Mouse (Mus musculus) myocyte (in vitro differentiated cells): ENCODE data around the gene Errfi1. TPM values are rescaled to one million over a fixed set of nuclear protein-coding genes. Genes with fewer than 3 reads are reported as not detected.

Experiments used
- H3K27me3 ChIP-seq: one replicate; pipeline ENCODE4 v1.6.1; 2011; ENCODE audit not compliant: control insufficient read depth, insufficient read depth, insufficient read length
- H3K36me3 ChIP-seq: one replicate; pipeline ENCODE4 v1.6.1; 2011; ENCODE audit not compliant: control insufficient read depth, insufficient read depth
- H3K4me2 ChIP-seq: one replicate; pipeline ENCODE4 v1.6.1; 2011; ENCODE audit warnings: low read depth, control low read depth
- H3K4me3 ChIP-seq: one replicate; pipeline ENCODE4 v1.5.1; 2011; ENCODE audit warnings: mild to moderate bottlenecking, control low read depth, moderate library complexity
- H3K79me2 ChIP-seq: one replicate; pipeline ENCODE4 v1.6.1; 2011; ENCODE audit not compliant: control insufficient read depth, insufficient read depth
- H3ac ChIP-seq: one replicate; pipeline ENCODE4 v1.6.1; 2011; ENCODE audit not compliant: control insufficient read depth, insufficient read length
- CEBPB ChIP-seq: IDR thresholded peaks from 2 replicates; pipeline ENCODE4 v1.6.1; 2011; ENCODE audit warnings: mild to moderate bottlenecking, moderate library complexity; ENCODE audit not compliant: poor library complexity, insufficient read depth, severe bottlenecking
- E2F4 ChIP-seq: IDR thresholded peaks from one replicate; pipeline ENCODE4 v1.6.1; 2011; ENCODE audit warnings: mild to moderate bottlenecking, control low read depth, moderate library complexity; ENCODE audit not compliant: insufficient read depth
- MAX ChIP-seq: IDR thresholded peaks from one replicate; pipeline ENCODE4 v1.6.1; 2011; ENCODE audit warnings: low read depth, mild to moderate bottlenecking, control low read depth
- MYOD1 ChIP-seq, 3 experiments: IDR thresholded peaks; one replicate each; pipeline ENCODE4 v1.6.1; 2011; ENCODE audit warnings: control low read depth in 2 of 3, low read depth in 2 of 3, mild to moderate bottlenecking in 2 of 3, moderate library complexity in 1 of 3; ENCODE audit not compliant: insufficient read length in 2 of 3, control insufficient read depth in 1 of 3
- MYOG ChIP-seq, 3 experiments: IDR thresholded peaks; one replicate each; pipeline ENCODE4 v1.6.1; 2011; ENCODE audit warnings: control low read depth in 2 of 3, low read depth in 2 of 3, mild to moderate bottlenecking in 2 of 3; ENCODE audit not compliant: insufficient read length in 2 of 3, control insufficient read depth in 1 of 3, insufficient read depth in 1 of 3
- POLR2A ChIP-seq: IDR thresholded peaks from one replicate; pipeline ENCODE4 v1.6.1; 2011; ENCODE audit warnings: low read depth, mild to moderate bottlenecking, control low read depth, moderate library complexity; ENCODE audit not compliant: insufficient read length
- POLR2AphosphoS2 ChIP-seq: IDR thresholded peaks from one replicate; pipeline ENCODE4 v1.6.1; 2011; ENCODE audit warnings: low read depth, control low read depth; ENCODE audit not compliant: insufficient read length
- REST ChIP-seq: IDR thresholded peaks from one replicate; pipeline ENCODE4 v1.6.1; 2011; ENCODE audit warnings: mild to moderate bottlenecking, control low read depth, moderate library complexity; ENCODE audit not compliant: insufficient read depth, insufficient read length
- SRF ChIP-seq: IDR thresholded peaks from one replicate; pipeline ENCODE4 v1.6.1; 2011; ENCODE audit warnings: low read depth; ENCODE audit not compliant: control insufficient read depth, insufficient read length
- TCF12 ChIP-seq: IDR thresholded peaks from one replicate; pipeline ENCODE4 v1.6.1; 2011; ENCODE audit warnings: mild to moderate bottlenecking, control low read depth; ENCODE audit not compliant: poor library complexity, insufficient read depth, severe bottlenecking
- TCF3 ChIP-seq: IDR thresholded peaks from one replicate; pipeline ENCODE4 v1.6.1; 2011; ENCODE audit warnings: low read depth, control low read depth; ENCODE audit not compliant: insufficient read length
- USF1 ChIP-seq: IDR thresholded peaks from one replicate; pipeline ENCODE4 v1.6.1; 2011; ENCODE audit warnings: low read depth, mild to moderate bottlenecking, control low read depth, moderate library complexity
- polyA plus RNA-seq: library from polyadenylated mRNA; unstranded; fragments of >200 nt; fragmentation: generic; extraction: Trizol; gene quantifications from one replicate; pipeline ENCODE4 v1.2.1, GENCODE M21; 2012; ENCODE audit warnings: missing spikeins

Errfi1 gene
- polyA plus RNA-seq, 1 experiment, result 18.9 TPM

GRCm38 (mm10) chr4:150898716-150899365, 45.1 kb downstream of the Errfi1 start:
- Histone ChIP-seq H3K79me2 (no peaks in the 10 kb centered on the region), H3ac (no peak overlapping the region), H3K27me3 (no peaks in the 10 kb centered on the region), H3K4me3 (no peak overlapping the region), H3K36me3 (peaks cover 4% of the 10 kb centered on the region), H3K4me2 (no peak overlapping the region)
- TF ChIP-seq POLR2AphosphoS2 (no peak), MAX (no peak), POLR2A (no peak), SRF (no peak), MYOD1 (IDR thresholded peaks at IDR 0.05; ENCODE audit: control insufficient read depth in 1 of 3, insufficient read length in 2 of 3, low read depth in 2 of 3) (no peak), TCF3 (no peak), USF1 (no peak), TCF12 (no peak), CEBPB (no peak), MYOG (IDR thresholded peaks at IDR 0.05; ENCODE audit: control insufficient read depth in 1 of 3, insufficient read depth in 1 of 3, insufficient read length in 2 of 3, low read depth in 2 of 3) (no peak), E2F4 (no peak), REST (no peak)

GRCm38 (mm10) chr4:150900486-150900885, 46.8 kb downstream of the Errfi1 start:
- no peak overlapping the region for H3ac ChIP-seq
- H3K27me3 ChIP-seq, result no peaks in the 10 kb centered on the region
- no peak overlapping the region for H3K4me3 ChIP-seq
- H3K4me2 ChIP-seq, result no peak overlapping the region
- H3K36me3 ChIP-seq, result peaks cover 4% of the 10 kb centered on the region
- TF ChIP-seq POLR2A (no peak), E2F4 (no peak), TCF12 (no peak), TCF3 (no peak), POLR2AphosphoS2 (no peak), SRF (no peak), MAX (no peak), USF1 (no peak), MYOD1 (IDR thresholded peaks at IDR 0.05; ENCODE audit: control insufficient read depth in 1 of 3, insufficient read length in 2 of 3, low read depth in 2 of 3) (no peak), REST (no peak), CEBPB (no peak), MYOG (IDR thresholded peaks at IDR 0.05; ENCODE audit: control insufficient read depth in 1 of 3, insufficient read depth in 1 of 3, insufficient read length in 2 of 3, low read depth in 2 of 3) (no peak)
- H3K79me2 ChIP-seq, result no peaks in the 10 kb centered on the region

GRCm38 (mm10) chr4:150901651-150902050, 47.9 kb downstream of the Errfi1 start:
- no peaks in the 10 kb centered on the region for H3K27me3 ChIP-seq
- no peak overlapping the region for H3ac ChIP-seq
- no peak overlapping the region for H3K4me2 ChIP-seq
- TF ChIP-seq SRF, result no peak
- TF ChIP-seq POLR2AphosphoS2, result no peak
- no peak for TF ChIP-seq USF1
- TF ChIP-seq CEBPB, result no peak
- no peak for TF ChIP-seq POLR2A
- no peak for TF ChIP-seq TCF12
- no peak for TF ChIP-seq MYOD1 (IDR thresholded peaks at IDR 0.05; ENCODE audit: control insufficient read depth in 1 of 3, insufficient read length in 2 of 3, low read depth in 2 of 3)
- no peak for TF ChIP-seq REST
- TF ChIP-seq MAX, result no peak
- TF ChIP-seq TCF3, result no peak
- no peak for TF ChIP-seq E2F4
- TF ChIP-seq MYOG (IDR thresholded peaks at IDR 0.05; ENCODE audit: control insufficient read depth in 1 of 3, insufficient read depth in 1 of 3, insufficient read length in 2 of 3, low read depth in 2 of 3), result no peak
- no peaks in the 10 kb centered on the region for H3K79me2 ChIP-seq
- H3K36me3 ChIP-seq, result peaks cover 4% of the 10 kb centered on the region
- no peak overlapping the region for H3K4me3 ChIP-seq

GRCm38 (mm10) chr4:150902062-150902461, 48.3 kb downstream of the Errfi1 start:
- Histone ChIP-seq H3K4me3 (no peak overlapping the region), H3K36me3 (peaks cover 4% of the 10 kb centered on the region), H3ac (no peak overlapping the region), H3K4me2 (no peak overlapping the region), H3K79me2 (no peaks in the 10 kb centered on the region), H3K27me3 (no peaks in the 10 kb centered on the region)
- no peak for TF ChIP-seq SRF
- no peak for TF ChIP-seq MYOG (IDR thresholded peaks at IDR 0.05; ENCODE audit: control insufficient read depth in 1 of 3, insufficient read depth in 1 of 3, insufficient read length in 2 of 3, low read depth in 2 of 3)
- TF ChIP-seq POLR2A, result no peak
- TF ChIP-seq CEBPB, result no peak
- peak in 1 of 3 experiments; percentile 7 for TF ChIP-seq MYOD1 (IDR thresholded peaks at IDR 0.05; ENCODE audit: control insufficient read depth in 1 of 3, insufficient read length in 2 of 3, low read depth in 2 of 3)
